Mouse (Mus musculus): ENCODE measurements around the gene Pomc. TPM values are rescaled to one million over a fixed set of nuclear protein-coding genes. Genes with fewer than 3 reads are reported as not detected.

Gene Pomc
- polyA plus RNA-seq (2014; fragmentation: Nextera tagmentation; extraction: Ambion mirVana), result 4.5 and 5.4 TPM in 2 replicates

GRCm38 (mm10) chr12:3954651-3955050, at the start of gene Pomc:
Gene Pomc, plus strand, starts transcription at chr12:3954951.
- WGBS, result 17% methylated on average over 22 of the region's 22 CpGs

GRCm38 (mm10) chr12:3905436-3905835, 49.3 kb upstream of the Pomc start:
- H3K4me2 ChIP-seq (ENCODE audit: low read length), result no peak overlapping the region
- no peaks in the 10 kb centered on the region for H3K4me1 ChIP-seq (ENCODE audit: control insufficient read depth, insufficient read depth, low read length)
- WGBS, result 94% methylated on average over 9 of the region's 9 CpGs
- no peak overlapping the region for H3K9ac ChIP-seq (replicated peaks; ENCODE audit: low read length)
- ATAC-seq (ENCODE audit: low FRiP score, low TSS enrichment) (no peak), DNase-seq (no peak)
- no peak overlapping the region for H3K27ac ChIP-seq (replicated peaks; ENCODE audit: low read depth, low read length)
- no peaks in the 10 kb centered on the region for H3K9me3 ChIP-seq (ENCODE audit: control insufficient read depth, low read length)
- H3K4me3 ChIP-seq (replicated peaks; ENCODE audit: low read depth, low read length), result no peak overlapping the region
- H3K27me3 ChIP-seq (ENCODE audit: control insufficient read depth, insufficient read depth, low read length), result no peaks in the 10 kb centered on the region
- peaks cover 87% of the 10 kb centered on the region for H3K36me3 ChIP-seq (ENCODE audit: control insufficient read depth, insufficient read depth, low read length)

More at GRCm38 (mm10) chr12:3954651-3955050, at the start of gene Pomc:
- no peaks in the 10 kb centered on the region for H3K36me3 ChIP-seq (ENCODE audit: control insufficient read depth, insufficient read depth, low read length)
- no peak for ATAC-seq (ENCODE audit: low FRiP score, low TSS enrichment)
- peaks cover 9% of the 10 kb centered on the region; the same call in 1 of the 2 replicates for H3K27me3 ChIP-seq (ENCODE audit: control insufficient read depth, insufficient read depth, low read length)
- no peak within 1 kb of the TSS for H3K9ac ChIP-seq (replicated peaks; ENCODE audit: low read length)
- no peaks in the 10 kb centered on the region for H3K9me3 ChIP-seq (ENCODE audit: control insufficient read depth, low read length)
- peak; percentile 9 for DNase-seq
- H3K4me3 ChIP-seq (replicated peaks; ENCODE audit: low read depth, low read length), result no peak within 1 kb of the TSS
- H3K27ac ChIP-seq (replicated peaks; ENCODE audit: low read depth, low read length), result no peak within 1 kb of the TSS
- H3K4me2 ChIP-seq (ENCODE audit: low read length), result peak within 1 kb of the TSS; percentile 33
- H3K4me1 ChIP-seq (ENCODE audit: control insufficient read depth, insufficient read depth, low read length), result peaks cover 6% of the 10 kb centered on the region; the same call in 1 of the 2 replicates

- ATAC-seq (ENCODE audit: low FRiP score, low TSS enrichment) (no peak), DNase-seq (no peak)
- Histone ChIP-seq H3K27me3 (ENCODE audit: control insufficient read depth, insufficient read depth, low read length) (no peaks in the 10 kb centered on the region), H3K4me2 (ENCODE audit: low read length) (no peak overlapping the region), H3K4me1 (ENCODE audit: control insufficient read depth, insufficient read depth, low read length) (no peaks in the 10 kb centered on the region), H3K4me3 (replicated peaks; ENCODE audit: low read depth, low read length) (no peak overlapping the region), H3K27ac (replicated peaks; ENCODE audit: low read depth, low read length) (no peak overlapping the region), H3K9me3 (ENCODE audit: control insufficient read depth, low read length) (no peaks in the 10 kb centered on the region), H3K9ac (replicated peaks; ENCODE audit: low read length) (no peak overlapping the region), H3K36me3 (ENCODE audit: control insufficient read depth, insufficient read depth, low read length) (peaks cover 90% of the 10 kb centered on the region)
Observed at GRCm38 (mm10) chr12:3906308-3906707, 48.4 kb upstream of the Pomc start.

- 86% methylated on average over 4 of the region's 4 CpGs for WGBS
- Histone ChIP-seq H3K4me3 (replicated peaks; ENCODE audit: low read depth, low read length) (no peak overlapping the region), H3K27me3 (ENCODE audit: control insufficient read depth, insufficient read depth, low read length) (no peaks in the 10 kb centered on the region), H3K4me1 (ENCODE audit: control insufficient read depth, insufficient read depth, low read length) (no peaks in the 10 kb centered on the region), H3K9ac (replicated peaks; ENCODE audit: low read length) (0 out of 2 replicates have a peak overlapping the region, but pooled peaks have one; percentile 7), H3K27ac (replicated peaks; ENCODE audit: low read depth, low read length) (no peak overlapping the region), H3K4me2 (ENCODE audit: low read length) (no peak overlapping the region), H3K9me3 (ENCODE audit: control insufficient read depth, low read length) (no peaks in the 10 kb centered on the region), H3K36me3 (ENCODE audit: control insufficient read depth, insufficient read depth, low read length) (peaks cover 83% of the 10 kb centered on the region)
- ATAC-seq (ENCODE audit: low FRiP score, low TSS enrichment) (no peak), DNase-seq (no peak)
Observed at GRCm38 (mm10) chr12:3907008-3907407, 47.7 kb upstream of the Pomc start.

- Histone ChIP-seq H3K9ac (replicated peaks; ENCODE audit: low read length) (no peak overlapping the region), H3K27ac (replicated peaks; ENCODE audit: low read depth, low read length) (no peak overlapping the region), H3K4me1 (ENCODE audit: control insufficient read depth, insufficient read depth, low read length) (no peaks in the 10 kb centered on the region), H3K9me3 (ENCODE audit: control insufficient read depth, low read length) (no peaks in the 10 kb centered on the region), H3K27me3 (ENCODE audit: control insufficient read depth, insufficient read depth, low read length) (no peaks in the 10 kb centered on the region), H3K4me2 (ENCODE audit: low read length) (no peak overlapping the region), H3K4me3 (replicated peaks; ENCODE audit: low read depth, low read length) (no peak overlapping the region), H3K36me3 (ENCODE audit: control insufficient read depth, insufficient read depth, low read length) (peaks cover 79% of the 10 kb centered on the region)
- ATAC-seq (ENCODE audit: low FRiP score, low TSS enrichment) (no peak), DNase-seq (no peak)
- 72% methylated on average over 13 of the region's 13 CpGs for WGBS
Observed at GRCm38 (mm10) chr12:3907418-3907817, 47.3 kb upstream of the Pomc start.

GRCm38 (mm10) chr12:3910466-3911093, 44.2 kb upstream of the Pomc start:
- H3K4me1 ChIP-seq (ENCODE audit: control insufficient read depth, insufficient read depth, low read length), result no peaks in the 10 kb centered on the region
- H3K27ac ChIP-seq (replicated peaks; ENCODE audit: low read depth, low read length), result no peak overlapping the region
- no peaks in the 10 kb centered on the region for H3K27me3 ChIP-seq (ENCODE audit: control insufficient read depth, insufficient read depth, low read length)
- H3K9me3 ChIP-seq (ENCODE audit: control insufficient read depth, low read length), result no peaks in the 10 kb centered on the region
- ATAC-seq (ENCODE audit: low FRiP score, low TSS enrichment), result peak; percentile 34; the same call in 1 of the 2 replicates
- peaks cover 60% of the 10 kb centered on the region for H3K36me3 ChIP-seq (ENCODE audit: control insufficient read depth, insufficient read depth, low read length)
- H3K9ac ChIP-seq (replicated peaks; ENCODE audit: low read length), result no peak overlapping the region
- no peak for DNase-seq
- no peak overlapping the region for H3K4me3 ChIP-seq (replicated peaks; ENCODE audit: low read depth, low read length)
- WGBS, result 76% methylated on average over 10 of the region's 10 CpGs
- H3K4me2 ChIP-seq (ENCODE audit: low read length), result no peak overlapping the region

- no peaks in the 10 kb centered on the region for H3K27me3 ChIP-seq (ENCODE audit: control insufficient read depth, insufficient read depth, low read length)
- no peaks in the 10 kb centered on the region for H3K4me1 ChIP-seq (ENCODE audit: control insufficient read depth, insufficient read depth, low read length)
- ATAC-seq (ENCODE audit: low FRiP score, low TSS enrichment), result no peak
- H3K4me3 ChIP-seq (replicated peaks; ENCODE audit: low read depth, low read length), result no peak overlapping the region
- WGBS, result 92% methylated on average over 7 of the region's 7 CpGs
- peaks cover 47% of the 10 kb centered on the region for H3K36me3 ChIP-seq (ENCODE audit: control insufficient read depth, insufficient read depth, low read length)
- H3K9me3 ChIP-seq (ENCODE audit: control insufficient read depth, low read length), result no peaks in the 10 kb centered on the region
- DNase-seq, result no peak
- H3K4me2 ChIP-seq (ENCODE audit: low read length), result no peak overlapping the region
- no peak overlapping the region for H3K9ac ChIP-seq (replicated peaks; ENCODE audit: low read length)
- H3K27ac ChIP-seq (replicated peaks; ENCODE audit: low read depth, low read length), result no peak overlapping the region
Observed at GRCm38 (mm10) chr12:3911831-3912348, 42.9 kb upstream of the Pomc start.

- Histone ChIP-seq H3K4me3 (replicated peaks; ENCODE audit: low read depth, low read length) (no peak overlapping the region), H3K27me3 (ENCODE audit: control insufficient read depth, insufficient read depth, low read length) (no peaks in the 10 kb centered on the region), H3K36me3 (ENCODE audit: control insufficient read depth, insufficient read depth, low read length) (peaks cover 11% of the 10 kb centered on the region; the same call in 1 of the 2 replicates), H3K4me2 (ENCODE audit: low read length) (no peak overlapping the region), H3K4me1 (ENCODE audit: control insufficient read depth, insufficient read depth, low read length) (peaks cover 5% of the 10 kb centered on the region; the same call in 1 of the 2 replicates), H3K9ac (replicated peaks; ENCODE audit: low read length) (no peak overlapping the region), H3K27ac (replicated peaks; ENCODE audit: low read depth, low read length) (no peak overlapping the region), H3K9me3 (ENCODE audit: control insufficient read depth, low read length) (no peaks in the 10 kb centered on the region)
- ATAC-seq (ENCODE audit: low FRiP score, low TSS enrichment), result no peak
- WGBS, result 90% methylated on average over 3 of the region's 3 CpGs
- no peak for DNase-seq
Observed at GRCm38 (mm10) chr12:3915852-3916251, 38.9 kb upstream of the Pomc start.

Measured in midbrain, embryonic 14.5 days (tissue).